Mouse (Mus musculus) induced T-regulatory cell, adult 2 months (primary cell): ENCODE measurements around the gene Zfp322a.
A peak's percentile ranks its signal among the peaks of the same experiment; 100 is the strongest.

Experiments used
- DNase-seq: peaks from one replicate; pipeline ENCODE4 v3.0.0-alpha.2; 2012; ENCODE audit warnings: low read depth

Gene Zfp322a

GRCm38 (mm10) chr13:23317305-23317889, 51.6 kb downstream of the Zfp322a start:
- DNase-seq = no peak

GRCm38 (mm10) chr13:23312909-23313669, 55.9 kb downstream of the Zfp322a start:
- no peak for DNase-seq

GRCm38 (mm10) chr13:23310036-23310435, 59.0 kb downstream of the Zfp322a start:
- peak; percentile 43 for DNase-seq

GRCm38 (mm10) chr13:23309495-23310011, 59.5 kb downstream of the Zfp322a start:
- no peak for DNase-seq

GRCm38 (mm10) chr13:23308639-23309307, 60.2 kb downstream of the Zfp322a start:
- peak; percentile 51 for DNase-seq

- DNase-seq = peak; percentile 54
Measured at GRCm38 (mm10) chr13:23307069-23307814, 61.8 kb downstream of the Zfp322a start.

GRCm38 (mm10) chr13:23306707-23307068, 62.3 kb downstream of the Zfp322a start:
- no peak for DNase-seq
